Mouse (Mus musculus) cortical plate, adult 2 months (tissue): Measurements from ENCODE around the gene Mon1a. TPM values are rescaled to one million over a fixed set of nuclear protein-coding genes. Genes with fewer than 3 reads are reported as not detected.

Experiments
- H3K27ac ChIP-seq: fragments of 200-500 bp; 2 replicates; pipeline ENCODE4 v1.5.1; 2012; ENCODE audit warnings: low read length, control low read depth, inconsistent platforms; ENCODE audit not compliant: insufficient read depth
- H3K4me1 ChIP-seq: fragments of 200-500 bp; 2 replicates; pipeline ENCODE4 v1.6.1; 2011; ENCODE audit warnings: low read length; ENCODE audit not compliant: control insufficient read depth, insufficient read depth
- H3K4me3 ChIP-seq: fragments of 200-500 bp; 2 replicates; pipeline ENCODE4 v1.5.1; 2011; ENCODE audit warnings: mild to moderate bottlenecking, low read length, control low read depth; ENCODE audit not compliant: insufficient read depth
- CTCF ChIP-seq: fragments of 200-500 bp; IDR thresholded peaks from 2 replicates; pipeline ENCODE4 v1.5.1; 2011; ENCODE audit warnings: mild to moderate bottlenecking, control low read depth, low read length; ENCODE audit not compliant: insufficient read depth; ENCODE audit errors: extremely low read depth
- POLR2A ChIP-seq: fragments of 200-500 bp; IDR thresholded peaks from 2 replicates; pipeline ENCODE4 v1.6.1; 2011; ENCODE audit warnings: mild to moderate bottlenecking, low read length, control low read depth; ENCODE audit not compliant: insufficient read depth; ENCODE audit errors: extremely low read depth
- polyA plus RNA-seq: library from polyadenylated mRNA; depleted of rRNA; stranded (reverse); fragments of >200 nt; gene quantifications from 2 replicates; pipeline ENCODE4 v1.2.3, GENCODE M21; 2012

Gene Mon1a
- polyA plus RNA-seq, 1 experiment = 31.2 TPM

- peaks cover 9% of the 10 kb centered on the region for H3K4me1 ChIP-seq
- no peak overlapping the region for H3K4me3 ChIP-seq
- H3K27ac ChIP-seq = no peak overlapping the region
- peak; percentile 36 for TF ChIP-seq CTCF
- TF ChIP-seq POLR2A = no peak
These were observed 35.1 kb downstream of the Mon1a start for GRCm38 (mm10) chr9:107923021-107923420.

GRCm38 (mm10) chr9:107923956-107924355 is 36.0 kb downstream of the Mon1a start:
- no peak for TF ChIP-seq POLR2A
- H3K27ac ChIP-seq = no peak overlapping the region
- H3K4me3 ChIP-seq = no peak overlapping the region
- peaks cover 7% of the 10 kb centered on the region for H3K4me1 ChIP-seq

GRCm38 (mm10) chr9:107925251-107925650 is 37.3 kb downstream of the Mon1a start:
- Histone ChIP-seq H3K27ac (no peak overlapping the region), H3K4me3 (no peak overlapping the region), H3K4me1 (peaks cover 7% of the 10 kb centered on the region)
- TF ChIP-seq POLR2A (no peak), CTCF (no peak)

- Histone ChIP-seq H3K27ac (no peak overlapping the region), H3K4me3 (no peak overlapping the region), H3K4me1 (peaks cover 7% of the 10 kb centered on the region)
- no peak for TF ChIP-seq POLR2A
- no peak for TF ChIP-seq CTCF
These were observed 39.0 kb downstream of the Mon1a start for GRCm38 (mm10) chr9:107926920-107927420.

GRCm38 (mm10) chr9:107927749-107928148 is 39.8 kb downstream of the Mon1a start:
- peaks cover 7% of the 10 kb centered on the region for H3K4me1 ChIP-seq
- H3K4me3 ChIP-seq = no peak overlapping the region
- no peak for TF ChIP-seq POLR2A
- no peak for TF ChIP-seq CTCF
- no peak overlapping the region for H3K27ac ChIP-seq

- H3K27ac ChIP-seq = no peak within 1 kb of the TSS
- TF ChIP-seq CTCF (no peak), POLR2A (no peak)
- H3K4me1 ChIP-seq = peaks cover 7% of the 10 kb centered on the region
- no peak within 1 kb of the TSS for H3K4me3 ChIP-seq
These were observed 40.2 kb downstream of the Mon1a start, which contains the start of gene Actl11 for GRCm38 (mm10) chr9:107928169-107928568. TSS of gene Actl11 (plus strand) at chr9:107928469.

GRCm38 (mm10) chr9:107932221-107932620 is 44.3 kb downstream of the Mon1a start:
- TF ChIP-seq CTCF (no peak), POLR2A (no peak)
- Histone ChIP-seq H3K27ac (peak overlapping the region; percentile 12; the same call in 1 of the 2 replicates), H3K4me3 (no peak overlapping the region), H3K4me1 (peaks cover 3% of the 10 kb centered on the region)

- TF ChIP-seq POLR2A = peak; percentile 32; the same call in 1 of the 2 replicates
- no peak for TF ChIP-seq CTCF
- Histone ChIP-seq H3K27ac (peak overlapping the region; percentile 3; the same call in 1 of the 2 replicates), H3K4me1 (peaks cover 2% of the 10 kb centered on the region), H3K4me3 (no peak overlapping the region)
These were observed 46.2 kb downstream of the Mon1a start for GRCm38 (mm10) chr9:107934146-107934545.

GRCm38 (mm10) chr9:107935374-107935773 is 47.4 kb downstream of the Mon1a start, which contains the start of gene Camkv:
TSS of gene Camkv (plus strand) at chr9:107935674.
- Histone ChIP-seq H3K4me1 (peaks cover 12% of the 10 kb centered on the region), H3K27ac (peak within 1 kb of the TSS; percentile 83), H3K4me3 (peak within 1 kb of the TSS; percentile 87)
- TF ChIP-seq CTCF (no peak), POLR2A (no peak)

- no peak for TF ChIP-seq POLR2A
- no peak for TF ChIP-seq CTCF
- Histone ChIP-seq H3K4me1 (peaks cover 14% of the 10 kb centered on the region), H3K4me3 (peak overlapping the region; percentile 87), H3K27ac (peak overlapping the region; percentile 83)
These were observed 47.9 kb downstream of the Mon1a start for GRCm38 (mm10) chr9:107935790-107936214.
